Mouse (Mus musculus) heart, postnatal 0 days (tissue): ENCODE results near the gene Pcnx4.

Experiments used
- CTCF ChIP-seq: IDR thresholded peaks from 2 replicates; pipeline ENCODE4 v1.5.1; 2016; ENCODE audit warnings: antibody characterized with exemption, control low read depth, low read depth
- EP300 ChIP-seq: IDR thresholded peaks from 2 replicates; pipeline ENCODE4 v1.6.1; 2016; ENCODE audit warnings: antibody characterized with exemption, low read depth

DNA sequence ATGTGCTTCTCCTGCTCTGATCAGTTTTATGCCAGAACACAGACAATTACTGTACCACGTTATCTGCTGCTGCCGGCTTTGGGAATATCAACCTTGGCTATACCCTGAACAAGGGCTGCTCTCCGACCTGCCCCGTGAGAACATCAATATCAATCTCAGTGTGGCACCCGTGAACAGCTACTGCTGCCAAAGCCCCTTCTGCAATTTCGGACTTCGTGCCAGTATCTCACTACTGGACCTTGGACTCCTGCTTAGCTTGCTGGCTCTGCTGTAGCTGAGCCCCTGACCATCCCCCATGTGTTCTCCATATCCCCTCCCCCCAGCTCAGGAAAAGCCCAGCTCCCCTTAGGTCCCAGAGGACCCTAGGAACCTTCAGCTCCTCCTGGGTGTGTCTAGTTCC lies 84.7 kb downstream of the Pcnx4 start:
- TF ChIP-seq CTCF (no peak), EP300 (no peak)
